Mouse (Mus musculus) liver, postnatal 0 days (tissue): ENCODE measurements around the gene Ttc29. TPM values are rescaled to one million over a fixed set of nuclear protein-coding genes. Genes with fewer than 3 reads are reported as not detected.

ENCODE experiments used
- ATAC-seq: fragments of 200-750 bp; cut with Nextera tagmentation; 2 replicates; pipeline ENCODE4 v1.8.0; 2017; ENCODE audit warnings: mild to moderate bottlenecking, moderate library complexity
- DNase-seq: peaks from one replicate; pipeline ENCODE4 v3.0.0-alpha.2; 2016
- H3K27ac ChIP-seq: fragments of 300-500 bp; sonication (generic); 2 replicates; pipeline ENCODE4 v1.5.1; 2014; ENCODE audit warnings: antibody characterized with exemption, moderate library complexity, mild to moderate bottlenecking, low read depth
- H3K27me3 ChIP-seq: fragments of 300-500 bp; sonication (generic); 2 replicates; pipeline ENCODE4 v1.6.1; 2014; ENCODE audit warnings: low read length, control low read depth, mixed read lengths; ENCODE audit not compliant: insufficient read depth
- H3K36me3 ChIP-seq: fragments of 300-500 bp; sonication (generic); replicated peaks from 2 replicates; pipeline ENCODE4 v1.6.1; 2014; ENCODE audit warnings: mild to moderate bottlenecking, control low read depth, low read length, moderate library complexity, mixed read lengths; ENCODE audit not compliant: insufficient read depth
- H3K4me1 ChIP-seq: fragments of 300-500 bp; sonication (generic); 2 replicates; pipeline ENCODE4 v1.6.1; 2014; ENCODE audit warnings: antibody characterized with exemption, mild to moderate bottlenecking, control low read depth; ENCODE audit not compliant: insufficient read depth
- H3K4me2 ChIP-seq: fragments of 300-500 bp; sonication (generic); 2 replicates; pipeline ENCODE4 v1.6.1; 2014; ENCODE audit warnings: low read depth, mild to moderate bottlenecking, low read length, moderate library complexity, mixed read lengths
- H3K4me3 ChIP-seq: fragments of 300-500 bp; sonication (generic); 2 replicates; pipeline ENCODE4 v1.5.1; 2014; ENCODE audit warnings: low read depth, low read length
- H3K9ac ChIP-seq: fragments of 300-500 bp; sonication (generic); replicated peaks from 2 replicates; pipeline ENCODE4 v1.6.1; 2014; ENCODE audit warnings: mild to moderate bottlenecking, moderate library complexity
- H3K9me3 ChIP-seq: fragments of 300-500 bp; sonication (generic); 2 replicates; pipeline ENCODE4 v1.6.1; 2016; ENCODE audit warnings: mild to moderate bottlenecking, control low read depth, low read length, mixed read lengths
- CTCF ChIP-seq: sonication (generic); IDR thresholded peaks from 2 replicates; pipeline ENCODE4 v1.5.1; 2016; ENCODE audit warnings: antibody characterized with exemption, low read depth
- EP300 ChIP-seq: IDR thresholded peaks from 2 replicates; pipeline ENCODE4 v1.6.1; 2016; ENCODE audit warnings: antibody characterized with exemption, low read depth, mild to moderate bottlenecking
- WGBS: fragments of 180-500 bp; shearing (Covaris S2); extraction: QIAGEN DNeasy Blood & Tissue Kit; methylation state at CpG from one replicate; pipeline ENCODE4 v1.1.7; 2014; ENCODE audit not compliant: insufficient replicate concordance; 5-methylcytosine and 5-hydroxymethylcytosine counted together
- polyA plus RNA-seq: library from polyadenylated mRNA; unstranded; fragments of >200 nt; fragmentation: Nextera tagmentation; extraction: Ambion mirVana; gene quantifications from 2 replicates; pipeline ENCODE4 v1.2.1, GENCODE M21; 2015

Gene Ttc29
- polyA plus RNA-seq, 1 experiment from 2014 or later, result not detected

DNA sequence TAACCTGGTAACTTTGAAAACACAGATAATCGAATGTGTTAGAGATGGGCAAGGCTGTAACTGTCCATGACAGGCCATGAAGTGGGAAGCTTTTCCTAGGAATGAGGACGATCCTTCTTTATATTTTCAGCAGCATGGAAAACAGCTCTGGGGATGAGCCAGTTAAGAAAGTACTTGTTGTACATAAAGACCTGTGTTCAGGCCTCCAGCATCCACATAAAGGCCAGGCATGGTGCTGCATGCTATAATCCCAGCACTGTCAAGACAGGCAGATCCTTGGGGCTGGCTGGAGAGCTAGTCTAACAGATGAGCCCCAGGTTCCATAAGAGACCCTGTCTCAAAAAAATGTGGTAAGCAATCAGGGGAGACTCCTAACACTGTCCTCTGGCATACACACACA, 104.6 kb downstream of the Ttc29 start:
- Histone ChIP-seq H3K27me3 (no peaks in the 10 kb centered on the region), H3K9me3 (no peaks in the 10 kb centered on the region), H3K9ac (no peak overlapping the region), H3K4me2 (no peak overlapping the region), H3K36me3 (no peaks in the 10 kb centered on the region), H3K27ac (no peak overlapping the region), H3K4me3 (no peak overlapping the region), H3K4me1 (no peaks in the 10 kb centered on the region)
- ATAC-seq, result no peak
- WGBS, result 71% methylated on average over 2 of the region's 2 CpGs
- no peak for DNase-seq
- TF ChIP-seq EP300 (no peak), CTCF (no peak)

DNA sequence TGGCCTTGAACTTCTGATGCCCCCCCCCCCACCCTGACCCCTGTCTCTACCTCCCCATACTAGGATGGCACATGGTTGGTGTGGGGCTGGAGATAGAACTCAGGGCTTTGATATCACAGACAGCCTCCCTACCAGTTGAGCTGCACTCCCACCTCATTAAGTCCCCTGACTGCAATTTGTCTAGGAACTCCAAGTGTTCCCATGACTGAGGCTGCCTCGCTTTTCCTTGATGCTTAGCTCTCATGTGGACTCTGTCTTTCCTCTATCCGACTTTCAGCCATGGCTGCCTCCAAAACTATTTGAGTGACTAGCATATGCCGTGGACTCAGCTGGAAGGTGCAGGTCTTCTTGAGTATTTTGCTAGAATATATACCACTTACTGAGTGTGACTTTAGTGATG, 110.3 kb downstream of the Ttc29 start:
- Histone ChIP-seq H3K9ac (no peak overlapping the region), H3K4me3 (no peak overlapping the region), H3K27ac (no peak overlapping the region), H3K4me2 (no peak overlapping the region), H3K4me1 (no peaks in the 10 kb centered on the region), H3K9me3 (no peaks in the 10 kb centered on the region), H3K27me3 (no peaks in the 10 kb centered on the region), H3K36me3 (no peaks in the 10 kb centered on the region)
- no peak for TF ChIP-seq EP300
- TF ChIP-seq CTCF, result no peak
- DNase-seq, result no peak
- ATAC-seq, result no peak
- 72% methylated on average over 3 of the region's 3 CpGs for WGBS

DNA sequence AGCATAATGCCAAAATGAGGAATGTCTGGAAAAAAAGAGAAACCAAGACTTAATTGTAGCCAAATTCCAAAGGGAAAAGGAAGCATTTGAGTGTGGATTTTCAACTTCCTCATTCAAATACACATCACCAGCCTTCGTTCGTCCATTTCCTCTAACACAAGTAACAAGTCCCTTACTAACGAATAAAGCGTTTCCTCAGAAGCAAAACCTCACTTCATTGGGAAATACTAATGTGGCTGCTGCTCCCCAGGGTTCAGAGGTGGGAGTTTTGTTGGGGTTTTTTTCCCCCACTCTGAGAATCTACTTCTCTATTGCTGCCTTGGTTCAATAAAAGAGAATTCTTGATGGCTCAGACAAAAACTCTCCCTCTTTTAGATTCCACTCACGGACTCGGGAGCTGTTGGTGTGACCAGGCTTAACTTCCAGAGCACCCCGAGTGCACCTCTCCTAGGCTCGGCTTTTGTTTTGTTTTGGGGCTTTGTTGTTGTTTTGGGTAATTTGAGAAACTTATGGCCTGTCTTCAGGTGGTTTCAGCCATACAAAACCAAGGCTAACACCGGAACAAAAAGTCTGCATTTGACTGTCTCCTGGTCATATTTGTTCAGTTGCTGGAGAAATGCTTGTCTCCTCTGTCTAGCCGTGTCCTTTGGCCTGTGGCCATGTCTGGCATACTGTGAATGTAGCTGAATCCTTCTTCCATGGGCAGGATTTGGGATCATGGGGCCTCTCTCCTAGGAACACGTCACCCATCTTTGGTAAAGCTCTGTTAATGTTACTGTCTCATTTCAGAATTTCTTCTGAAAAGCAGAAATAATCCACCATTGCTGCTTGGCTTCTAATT, 127.8 kb downstream of the Ttc29 start:
- H3K4me3 ChIP-seq, result no peak overlapping the region
- no peak for ATAC-seq
- no peaks in the 10 kb centered on the region for H3K27me3 ChIP-seq
- H3K9ac ChIP-seq, result no peak overlapping the region
- DNase-seq, result no peak
- no peaks in the 10 kb centered on the region for H3K36me3 ChIP-seq
- no peak overlapping the region for H3K27ac ChIP-seq
- TF ChIP-seq CTCF (no peak), EP300 (no peak)
- 49% methylated on average over 11 of the region's 11 CpGs for WGBS
- H3K4me2 ChIP-seq, result no peak overlapping the region
- no peaks in the 10 kb centered on the region for H3K4me1 ChIP-seq
- H3K9me3 ChIP-seq, result no peaks in the 10 kb centered on the region

DNA sequence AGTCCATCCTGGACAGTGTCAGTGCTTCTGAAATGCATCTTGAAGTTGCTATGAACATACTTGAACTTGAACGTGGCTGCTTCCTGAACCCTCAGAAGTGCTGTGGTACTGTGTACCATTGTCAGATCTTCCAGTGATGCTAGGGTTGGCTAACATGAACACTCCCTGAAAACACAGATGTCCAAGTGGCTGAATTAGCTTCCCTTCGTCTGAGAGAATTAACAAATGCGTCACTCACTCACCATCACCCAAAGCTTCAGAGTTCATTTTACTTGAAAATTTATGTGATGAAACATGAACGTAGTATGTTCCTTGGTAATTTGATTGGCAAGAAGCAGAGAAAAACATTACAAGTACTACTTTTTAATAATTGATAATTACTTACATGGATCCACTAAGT, 129.1 kb downstream of the Ttc29 start:
- TF ChIP-seq CTCF, result no peak
- no peak for TF ChIP-seq EP300
- DNase-seq (no peak), ATAC-seq (no peak)
- Histone ChIP-seq H3K4me3 (no peak overlapping the region), H3K27ac (no peak overlapping the region), H3K4me2 (no peak overlapping the region), H3K4me1 (no peaks in the 10 kb centered on the region), H3K36me3 (no peaks in the 10 kb centered on the region), H3K9me3 (no peaks in the 10 kb centered on the region), H3K27me3 (no peaks in the 10 kb centered on the region), H3K9ac (no peak overlapping the region)
- WGBS, result 67% methylated on average over 4 of the region's 4 CpGs

DNA sequence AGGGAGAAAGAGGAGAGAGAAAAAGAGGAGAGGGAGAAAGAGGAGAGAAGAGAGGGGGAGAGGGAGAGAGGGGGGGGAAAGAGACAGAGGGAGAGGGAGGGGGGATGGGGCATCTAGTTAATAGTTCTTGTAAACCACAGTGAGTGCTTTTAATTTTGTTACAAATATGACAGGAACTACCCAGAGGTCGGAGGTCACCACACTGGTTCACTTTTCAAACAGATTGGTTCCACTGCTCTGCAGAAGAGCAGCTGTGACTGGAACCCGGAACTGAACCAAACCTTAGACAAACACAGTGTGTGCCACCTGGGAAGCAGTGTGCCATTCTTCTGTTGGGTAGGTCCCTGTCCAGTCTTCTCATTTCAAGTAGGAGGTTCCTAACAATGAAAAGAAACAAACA, 130.9 kb downstream of the Ttc29 start:
- TF ChIP-seq CTCF (no peak), EP300 (no peak)
- Histone ChIP-seq H3K9me3 (no peaks in the 10 kb centered on the region), H3K4me1 (no peaks in the 10 kb centered on the region), H3K9ac (no peak overlapping the region), H3K36me3 (no peaks in the 10 kb centered on the region), H3K4me2 (no peak overlapping the region), H3K4me3 (no peak overlapping the region), H3K27ac (no peak overlapping the region), H3K27me3 (no peaks in the 10 kb centered on the region)
- 56% methylated on average over 2 of the region's 2 CpGs for WGBS
- DNase-seq (no peak), ATAC-seq (no peak)

DNA sequence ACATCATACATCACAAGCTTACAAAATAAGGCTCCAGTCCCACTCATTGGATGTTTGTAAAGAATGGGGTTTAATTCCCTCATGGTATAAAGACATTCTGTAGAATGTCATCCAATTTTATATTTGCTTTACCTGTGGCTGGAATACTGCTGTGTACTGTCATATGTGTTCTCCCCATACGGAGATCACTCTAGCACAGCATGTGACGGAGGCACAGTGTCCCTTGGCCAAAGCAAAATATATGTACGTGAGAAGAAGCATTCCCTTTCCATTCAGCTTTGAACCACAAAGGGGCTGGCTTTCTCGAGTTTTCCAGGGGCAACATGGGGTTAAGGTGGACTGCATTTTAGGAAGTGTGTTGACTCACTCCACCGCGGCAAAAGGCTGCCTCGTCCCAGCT, 132.6 kb downstream of the Ttc29 start:
- Histone ChIP-seq H3K9ac (no peak overlapping the region), H3K27me3 (no peaks in the 10 kb centered on the region), H3K4me2 (no peak overlapping the region), H3K36me3 (no peaks in the 10 kb centered on the region), H3K4me3 (no peak overlapping the region), H3K9me3 (no peaks in the 10 kb centered on the region), H3K27ac (no peak overlapping the region), H3K4me1 (no peaks in the 10 kb centered on the region)
- ATAC-seq (no peak), DNase-seq (no peak)
- WGBS, result 43% methylated on average over 7 of the region's 7 CpGs
- TF ChIP-seq EP300 (no peak), CTCF (no peak)
